Mouse (Mus musculus) spleen, postnatal 36 days (tissue): ENCODE results near the gene Mterf4.
"Not testable (repeated sequence)": the region's sequence is repeated elsewhere in the genome, so short reads cannot be mapped to it uniquely, and the experiment has no call there.

Experiments used
- DNase-seq, 2 experiments: peaks; one replicate each; pipeline ENCODE4 v3.0.0; 2022; ENCODE audit warnings: low spot score in 2 of 2, mixed read lengths in 1 of 2

Mterf4 gene

GRCm38 (mm10) chr1:93305581-93306337 lies at the start of gene Mterf4:
Gene Mterf4 (minus strand): TSS chr1:93305915.
- peak; percentile 70 to 75 for DNase-seq

GRCm38 (mm10) chr1:93352724-93353123 lies 47.0 kb upstream of the Mterf4 start:
- no peak for DNase-seq

GRCm38 (mm10) chr1:93349701-93350100 lies 44.0 kb upstream of the Mterf4 start:
- DNase-seq: no peak

GRCm38 (mm10) chr1:93347176-93347575 lies 41.5 kb upstream of the Mterf4 start:
- DNase-seq: no peak

- peak; percentile 93 to 95 for DNase-seq
Observed at GRCm38 (mm10) chr1:93343504-93344047, 37.9 kb upstream of the Mterf4 start.

GRCm38 (mm10) chr1:93342648-93343503 lies 37.2 kb upstream of the Mterf4 start, which contains the start of the genes Ppp1r7 and Pask:
Gene Ppp1r7 (plus strand): TSS chr1:93342854.
Gene Pask (minus strand): TSS chr1:93343482.
- peak; percentile 94 to 95 for DNase-seq

- no peak for DNase-seq
Observed at GRCm38 (mm10) chr1:93334621-93335020, 28.9 kb upstream of the Mterf4 start.

- no peak for DNase-seq
Observed at GRCm38 (mm10) chr1:93326446-93326845, 20.7 kb upstream of the Mterf4 start.

GRCm38 (mm10) chr1:93323973-93324372 lies 18.3 kb upstream of the Mterf4 start:
- DNase-seq: peak in 1 of 2 experiments; percentile 3

- no peak for DNase-seq
Observed at GRCm38 (mm10) chr1:93300578-93300977, 5.1 kb downstream of the Mterf4 start.

GRCm38 (mm10) chr1:93299791-93300190 lies 5.9 kb downstream of the Mterf4 start:
- DNase-seq: no peak

- not testable (repeated sequence) for DNase-seq
Observed at GRCm38 (mm10) chr1:93294491-93294890, 11.2 kb downstream of the Mterf4 start.

GRCm38 (mm10) chr1:93292006-93292405 lies 13.7 kb downstream of the Mterf4 start:
- no peak for DNase-seq

GRCm38 (mm10) chr1:93291591-93291990 lies 14.1 kb downstream of the Mterf4 start:
- DNase-seq: no peak

GRCm38 (mm10) chr1:93290956-93291355 lies 14.8 kb downstream of the Mterf4 start:
- no peak for DNase-seq

- no peak for DNase-seq
Observed at GRCm38 (mm10) chr1:93289678-93290214, 16.0 kb downstream of the Mterf4 start.

- DNase-seq: no peak
Observed at GRCm38 (mm10) chr1:93277041-93277440, 28.7 kb downstream of the Mterf4 start.

- no peak for DNase-seq
Observed at GRCm38 (mm10) chr1:93275561-93275960, 30.2 kb downstream of the Mterf4 start.

GRCm38 (mm10) chr1:93272409-93272821 lies 33.3 kb downstream of the Mterf4 start:
- no peak for DNase-seq

GRCm38 (mm10) chr1:93271751-93272150 lies 34.0 kb downstream of the Mterf4 start:
- no peak for DNase-seq

- DNase-seq: no peak
Observed at GRCm38 (mm10) chr1:93270516-93271240, 35.0 kb downstream of the Mterf4 start.
